Comparison of ENCODE assay signal across 8 mouse cellular contexts in genomic region chr11:84871548-84872069, GRCm38 (mm10). TPM values are rescaled to one million over a fixed set of nuclear protein-coding genes. Genes with fewer than 3 reads are reported as not detected.
DNase-seq lines count a peak whose midpoint lies in the region; ATAC-seq and TF ChIP-seq lines count a peak whose summit lies in the region.

No protein-coding gene starts in this region.

- ATAC-seq in kidney, postnatal 0 days (replicated peaks; ENCODE audit: low FRiP score, low read depth), result no peak
- no peak for ATAC-seq in hindbrain, embryonic 16.5 days
- no peak for ATAC-seq in midbrain, embryonic 16.5 days

- no peaks in the 10 kb centered on the region for H3K9me3 ChIP-seq in kidney, postnatal 0 days (replicated peaks; ENCODE audit: low read length)
- no peaks in the 10 kb centered on the region for H3K9me3 ChIP-seq in hindbrain, embryonic 16.5 days (ENCODE audit: control insufficient read depth, low read length)
- no peaks in the 10 kb centered on the region for H3K9me3 ChIP-seq in midbrain, embryonic 16.5 days (replicated peaks; ENCODE audit: control insufficient read depth, low read length, poor library complexity, severe bottlenecking)

- H3K4me1 ChIP-seq in kidney, postnatal 0 days (replicated peaks; ENCODE audit: insufficient read depth, low read length), result peaks cover 10% of the 10 kb centered on the region; the same call in 1 of the 2 replicates
- H3K4me1 ChIP-seq in cortical plate, adult 2 months (ENCODE audit: control insufficient read depth, insufficient read depth, low read length), result peaks cover 3% of the 10 kb centered on the region
- H3K4me1 ChIP-seq in hindbrain, embryonic 16.5 days (ENCODE audit: control insufficient read depth, insufficient read depth, low read depth, low read length), result peaks cover 19% of the 10 kb centered on the region
- H3K4me1 ChIP-seq in midbrain, embryonic 16.5 days (ENCODE audit: control insufficient read depth, insufficient read depth, low read length), result peaks cover 20% of the 10 kb centered on the region

- peak overlapping the region; percentile 85 for H3K4me3 ChIP-seq in kidney, postnatal 0 days (replicated peaks; ENCODE audit: low read depth, low read length)
- H3K4me3 ChIP-seq in cortical plate, adult 2 months (ENCODE audit: insufficient read depth, low read length), result peak overlapping the region; percentile 89
- H3K4me3 ChIP-seq in hindbrain, embryonic 16.5 days (ENCODE audit: low read length), result peak overlapping the region; percentile 98
- peak overlapping the region; percentile 63 for H3K4me3 ChIP-seq in midbrain, embryonic 16.5 days (ENCODE audit: low read depth, low read length)

- TF ChIP-seq CTCF in kidney, postnatal 0 days (IDR thresholded peaks at IDR 0.05; ENCODE audit: low read depth), result no peak
- TF ChIP-seq CTCF in cortical plate, adult 2 months (IDR thresholded peaks at IDR 0.05; ENCODE audit: extremely low read depth, insufficient read depth, low read length), result no peak

- H3K36me3 ChIP-seq in kidney, postnatal 0 days (ENCODE audit: insufficient read depth, low read length), result peaks cover 3% of the 10 kb centered on the region; the same call in 1 of the 2 replicates
- H3K36me3 ChIP-seq in hindbrain, embryonic 16.5 days (ENCODE audit: control insufficient read depth, insufficient read depth, low read length), result no peaks in the 10 kb centered on the region
- H3K36me3 ChIP-seq in midbrain, embryonic 16.5 days (ENCODE audit: control insufficient read depth, insufficient read depth, low read length), result no peaks in the 10 kb centered on the region

- H3K27ac ChIP-seq in kidney, postnatal 0 days, result peak overlapping the region; percentile 100
- H3K27ac ChIP-seq in cortical plate, adult 2 months (ENCODE audit: insufficient read depth, low read length), result no peak overlapping the region
- H3K27ac ChIP-seq in hindbrain, embryonic 16.5 days (ENCODE audit: low read depth, low read length), result peak overlapping the region; percentile 100
- peak overlapping the region; percentile 100 for H3K27ac ChIP-seq in midbrain, embryonic 16.5 days (ENCODE audit: low read length)

- no peaks in the 10 kb centered on the region for H3K27me3 ChIP-seq in kidney, postnatal 0 days (ENCODE audit: insufficient read depth, low read length)
- H3K27me3 ChIP-seq in hindbrain, embryonic 16.5 days (replicated peaks; ENCODE audit: control insufficient read depth, insufficient read depth, low read length), result no peaks in the 10 kb centered on the region
- no peaks in the 10 kb centered on the region for H3K27me3 ChIP-seq in midbrain, embryonic 16.5 days (ENCODE audit: control insufficient read depth, insufficient read depth, low read depth, low read length)

- TF ChIP-seq POLR2A in cortical plate, adult 2 months (IDR thresholded peaks at IDR 0.05; ENCODE audit: extremely low read depth, insufficient read depth, low read length), result no peak

- no peak for DNase-seq in kidney, postnatal 0 days (ENCODE audit: low spot score)
- DNase-seq in kidney, adult 9 months, result no peak
- no peak for DNase-seq in urinary bladder, postnatal 14 days (ENCODE audit: low spot score)
- no peak for DNase-seq in cerebellum, adult 8-10 months
- DNase-seq in embryo, embryonic 11 days, result no peak

- H3K4me2 ChIP-seq in kidney, postnatal 0 days (ENCODE audit: low read length), result peak overlapping the region; percentile 71
- peak overlapping the region; percentile 57 for H3K4me2 ChIP-seq in hindbrain, embryonic 16.5 days (ENCODE audit: low read length)
- H3K4me2 ChIP-seq in midbrain, embryonic 16.5 days (ENCODE audit: low read length), result peak overlapping the region; percentile 79

- peak overlapping the region; percentile 97 for H3K9ac ChIP-seq in kidney, postnatal 0 days (ENCODE audit: low read depth, low read length)
- peak overlapping the region; percentile 95 for H3K9ac ChIP-seq in hindbrain, embryonic 16.5 days (ENCODE audit: low read depth, low read length)
- peak overlapping the region; percentile 96 for H3K9ac ChIP-seq in midbrain, embryonic 16.5 days (ENCODE audit: low read depth, low read length)

- WGBS in kidney, postnatal 0 days, result 65% methylated on average over 4 of the region's 4 CpGs
- 75% methylated on average over 4 of the region's 4 CpGs for WGBS in hindbrain, embryonic 16.5 days
- 83% methylated on average over 4 of the region's 4 CpGs for WGBS in midbrain, embryonic 16.5 days

RNA-seq across cellular contexts. Expression of gene Ggnbp2, which starts 1.0 kb away (rescaled TPM):
- 56.4 and 57.5 TPM in 2 replicates for polyA plus RNA-seq in kidney, postnatal 0 days (2015; fragmentation: Nextera tagmentation; extraction: Ambion mirVana)
- 104 and 108 TPM in 2 replicates for polyA plus RNA-seq in cortical plate, adult 2 months (2012; rRNA removed)
- 66.8 and 72.5 TPM in 2 replicates for polyA plus RNA-seq in hindbrain, embryonic 16.5 days (2015; fragmentation: Nextera tagmentation; extraction: Ambion mirVana)
- polyA plus RNA-seq in midbrain, embryonic 16.5 days (2015; fragmentation: Nextera tagmentation; extraction: Ambion mirVana), result 68.4 and 71.8 TPM in 2 replicates

RNA-seq across cellular contexts. Expression of gene Myo19, which starts 8.3 kb away (rescaled TPM):
- polyA plus RNA-seq in kidney, postnatal 0 days (2015; fragmentation: Nextera tagmentation; extraction: Ambion mirVana), result 12.6 and 13.2 TPM in 2 replicates
- polyA plus RNA-seq in cortical plate, adult 2 months (2012; rRNA removed), result 14.6 and 16.1 TPM in 2 replicates
- 6.3 and 7.0 TPM in 2 replicates for polyA plus RNA-seq in hindbrain, embryonic 16.5 days (2015; fragmentation: Nextera tagmentation; extraction: Ambion mirVana)
- polyA plus RNA-seq in midbrain, embryonic 16.5 days (2015; fragmentation: Nextera tagmentation; extraction: Ambion mirVana), result 5.3 and 5.8 TPM in 2 replicates

RNA-seq across cellular contexts. Expression of gene Pigw, which starts 8.5 kb away (rescaled TPM):
- 2.7 and 2.9 TPM in 2 replicates for polyA plus RNA-seq in kidney, postnatal 0 days (2015; fragmentation: Nextera tagmentation; extraction: Ambion mirVana)
- 4.0 and 4.9 TPM in 2 replicates for polyA plus RNA-seq in cortical plate, adult 2 months (2012; rRNA removed)
- 2.2 and 2.5 TPM in 2 replicates for polyA plus RNA-seq in hindbrain, embryonic 16.5 days (2015; fragmentation: Nextera tagmentation; extraction: Ambion mirVana)
- polyA plus RNA-seq in midbrain, embryonic 16.5 days (2015; fragmentation: Nextera tagmentation; extraction: Ambion mirVana), result 2.4 and 3.4 TPM in 2 replicates

RNA-seq across cellular contexts. Expression of gene Dhrs11, which starts 42.8 kb away (rescaled TPM):
- polyA plus RNA-seq in kidney, postnatal 0 days (2015; fragmentation: Nextera tagmentation; extraction: Ambion mirVana), result 13.8 and 16.1 TPM in 2 replicates
- 14.4 and 15.4 TPM in 2 replicates for polyA plus RNA-seq in cortical plate, adult 2 months (2012; rRNA removed)
- 11.0 and 11.1 TPM in 2 replicates for polyA plus RNA-seq in hindbrain, embryonic 16.5 days (2015; fragmentation: Nextera tagmentation; extraction: Ambion mirVana)
- polyA plus RNA-seq in midbrain, embryonic 16.5 days (2015; fragmentation: Nextera tagmentation; extraction: Ambion mirVana), result 8.8 and 9.0 TPM in 2 replicates

RNA-seq across cellular contexts. Expression of gene Znhit3, which starts 44.6 kb away (rescaled TPM):
- 45.2 and 47.5 TPM in 2 replicates for polyA plus RNA-seq in kidney, postnatal 0 days (2015; fragmentation: Nextera tagmentation; extraction: Ambion mirVana)
- 47.6 and 53.4 TPM in 2 replicates for polyA plus RNA-seq in cortical plate, adult 2 months (2012; rRNA removed)
- polyA plus RNA-seq in hindbrain, embryonic 16.5 days (2015; fragmentation: Nextera tagmentation; extraction: Ambion mirVana), result 65.2 and 71.4 TPM in 2 replicates
- polyA plus RNA-seq in midbrain, embryonic 16.5 days (2015; fragmentation: Nextera tagmentation; extraction: Ambion mirVana), result 63.4 and 64.2 TPM in 2 replicates
